Mouse (Mus musculus) right cerebral cortex, adult 18-20 months (tissue): ENCODE measurements around the gene Hivep1.

Source experiments
- DNase-seq: peaks from one replicate; pipeline ENCODE4 v3.0.0; 2022; ENCODE audit warnings: mixed read lengths

Gene Hivep1

GRCm38 (mm10) chr13:42113601-42114000, 61.8 kb downstream of the Hivep1 start:
- DNase-seq, result no peak

GRCm38 (mm10) chr13:42116301-42116700, 64.5 kb downstream of the Hivep1 start:
- no peak for DNase-seq

- DNase-seq, result no peak
These were observed 67.2 kb downstream of the Hivep1 start for GRCm38 (mm10) chr13:42119062-42119461.

- no peak for DNase-seq
These were observed 69.4 kb downstream of the Hivep1 start for GRCm38 (mm10) chr13:42121106-42121776.

- DNase-seq, result no peak
These were observed 70.2 kb downstream of the Hivep1 start for GRCm38 (mm10) chr13:42121777-42122682.

GRCm38 (mm10) chr13:42144627-42145026, 92.8 kb downstream of the Hivep1 start:
- DNase-seq, result no peak

- no peak for DNase-seq
These were observed 97.7 kb downstream of the Hivep1 start for GRCm38 (mm10) chr13:42149328-42150071.

GRCm38 (mm10) chr13:42150072-42150450, 98.2 kb downstream of the Hivep1 start:
- DNase-seq, result no peak

- no peak for DNase-seq
These were observed 98.8 kb downstream of the Hivep1 start for GRCm38 (mm10) chr13:42150462-42151127.

DNA sequence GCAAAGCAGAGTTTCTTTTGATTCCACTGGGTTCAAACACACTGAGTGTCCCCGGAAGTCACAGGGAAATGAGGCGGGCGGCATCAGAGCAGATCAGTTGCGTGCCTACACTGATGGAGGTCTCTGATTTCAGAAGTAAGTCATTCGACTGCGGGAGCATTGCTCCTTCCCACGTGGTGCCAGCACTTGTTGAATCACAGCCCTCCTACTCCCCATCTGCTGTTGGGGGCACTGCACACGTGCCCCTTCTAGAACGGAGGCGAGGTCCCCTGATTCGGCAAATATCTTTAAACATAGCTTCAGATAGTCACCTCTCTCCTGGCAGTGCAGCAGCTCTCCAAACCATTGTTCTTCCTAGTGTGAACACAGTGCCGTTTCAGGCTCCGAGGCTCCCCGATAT, 106.4 kb downstream of the Hivep1 start:
- DNase-seq, result peak; percentile 46

GRCm38 (mm10) chr13:42159416-42160185, 107.8 kb downstream of the Hivep1 start:
- no peak for DNase-seq

GRCm38 (mm10) chr13:42170802-42171201, 119.0 kb downstream of the Hivep1 start:
- DNase-seq, result no peak

DNA sequence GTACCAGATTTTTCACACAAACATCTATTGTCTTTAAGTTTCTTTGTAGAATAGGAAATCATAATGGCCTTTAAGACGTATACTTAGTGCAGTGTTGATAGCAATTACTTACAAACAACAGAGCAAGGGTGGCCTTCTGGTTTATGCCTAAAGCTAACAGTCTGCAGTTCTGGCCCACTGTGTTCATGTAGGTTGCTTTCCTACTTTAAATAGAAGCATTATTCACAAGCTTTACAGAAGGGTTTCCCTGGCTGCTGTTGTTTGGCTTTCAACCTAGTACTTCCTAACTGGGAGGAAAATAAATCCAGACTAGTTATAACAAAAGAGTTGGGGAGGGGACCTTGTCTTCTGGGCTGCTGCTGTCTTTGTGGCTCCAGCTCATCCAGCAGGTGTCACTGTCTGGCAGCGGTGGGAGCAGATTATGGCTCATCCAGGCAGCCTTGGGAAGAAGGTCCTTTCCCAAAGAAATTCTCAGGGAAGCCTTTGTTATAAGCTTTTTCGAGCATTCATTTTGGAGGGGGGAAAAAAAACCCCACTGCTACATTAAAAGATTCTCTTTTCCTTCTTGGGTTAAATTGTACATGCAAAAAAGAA, 123.1 kb downstream of the Hivep1 start:
- DNase-seq, result peak; percentile 47

- no peak for DNase-seq
These were observed 130.8 kb downstream of the Hivep1 start for GRCm38 (mm10) chr13:42182635-42183034.

DNA sequence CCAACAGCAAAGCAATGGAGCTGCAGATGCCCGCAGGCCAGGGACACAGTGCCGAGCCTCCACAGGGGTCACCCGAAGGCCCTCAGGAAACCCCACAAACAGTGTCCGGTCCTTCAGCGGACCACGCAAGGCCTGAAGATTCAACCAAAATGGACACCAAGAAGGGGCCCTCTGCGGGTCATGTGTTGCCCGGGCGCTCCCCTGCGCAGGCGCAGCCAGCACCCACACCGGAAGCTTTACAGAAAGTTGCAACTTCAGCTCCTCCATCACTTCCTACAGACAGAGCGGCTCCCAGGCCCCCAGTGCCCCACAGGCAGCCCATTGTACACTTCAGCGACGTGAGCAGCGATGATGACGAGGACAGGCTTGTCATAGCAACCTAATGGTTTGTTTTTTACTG, 132.3 kb downstream of the Hivep1 start:
- DNase-seq, result no peak

DNA sequence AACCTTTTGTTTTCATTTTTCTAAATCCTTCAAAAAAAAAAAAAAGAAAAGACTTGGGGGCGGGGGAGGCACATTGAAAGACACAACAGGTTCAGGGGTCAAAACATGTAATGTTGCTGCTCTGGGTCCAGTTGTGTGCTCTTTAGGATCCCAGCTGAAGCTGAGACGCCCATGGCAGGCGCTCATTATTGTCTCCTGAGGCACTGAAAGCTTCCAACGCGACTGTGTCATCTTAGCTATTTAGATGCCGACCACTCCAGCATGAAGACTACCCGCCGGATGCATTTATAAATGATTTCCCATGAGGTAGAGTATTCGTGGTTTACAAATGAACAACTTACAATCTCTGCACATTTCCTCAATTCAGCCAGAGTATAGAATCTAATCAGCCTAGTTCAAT, 141.2 kb downstream of the Hivep1 start:
- no peak for DNase-seq

DNA sequence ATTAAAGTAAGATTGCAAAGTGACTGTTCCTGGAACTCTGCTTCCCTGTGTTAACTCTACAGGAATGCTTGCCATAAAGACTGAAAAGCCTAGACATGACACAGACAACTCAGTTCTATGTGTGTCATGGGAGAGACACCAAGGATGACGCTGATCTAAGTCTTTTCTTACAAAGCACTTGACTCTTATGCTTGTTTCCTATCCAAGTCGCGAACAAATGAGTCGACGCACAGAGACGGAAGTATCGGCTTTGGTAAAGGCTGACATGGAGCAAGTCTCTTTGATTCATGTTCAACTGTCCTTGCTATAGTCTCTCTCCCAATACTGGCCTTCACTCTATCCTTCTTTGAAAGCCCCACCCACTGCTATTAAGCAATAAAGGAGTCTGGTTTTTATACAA, 143.8 kb downstream of the Hivep1 start:
- no peak for DNase-seq

- no peak for DNase-seq
These were observed 145.8 kb downstream of the Hivep1 start for GRCm38 (mm10) chr13:42197656-42198055.

GRCm38 (mm10) chr13:42213556-42213955, 161.7 kb downstream of the Hivep1 start:
- no peak for DNase-seq

DNA sequence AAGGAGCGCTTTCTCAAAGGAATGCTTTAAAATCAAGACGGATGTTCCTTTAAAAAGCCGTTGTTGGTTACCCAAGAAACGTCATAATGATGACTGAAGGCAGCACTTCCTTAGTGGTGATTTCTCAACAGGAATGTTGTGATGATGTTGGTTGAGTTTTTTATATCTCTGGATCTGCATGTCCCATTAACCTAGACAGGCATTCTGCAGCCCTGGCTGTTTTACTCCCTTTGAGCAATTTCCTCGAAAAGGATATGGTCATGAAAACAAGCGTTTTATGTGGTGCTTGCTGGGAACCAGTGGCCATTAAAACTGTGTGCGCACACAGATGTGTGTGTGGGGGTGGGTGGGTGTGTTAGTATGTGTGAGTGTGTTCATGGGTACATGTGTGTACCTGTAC, 170.6 kb downstream of the Hivep1 start:
- DNase-seq, result no peak

DNA sequence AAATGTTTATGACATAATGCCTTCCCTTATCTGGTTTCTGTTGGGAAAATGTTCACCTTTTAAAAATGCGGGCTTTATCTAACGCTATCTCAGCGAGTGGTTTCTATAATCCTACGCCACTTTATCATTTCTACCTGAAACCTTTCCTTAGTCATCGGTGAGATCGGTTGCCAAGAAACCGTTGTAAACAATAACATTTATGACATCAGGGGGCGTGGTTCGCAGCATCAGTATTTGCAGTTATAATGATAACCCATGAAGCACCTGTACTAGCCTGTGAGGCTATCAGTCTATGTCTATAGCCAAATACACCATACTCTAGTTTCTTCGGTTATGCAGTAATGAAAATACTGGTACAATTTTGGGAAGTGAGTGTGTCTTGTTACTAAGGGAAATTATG, 177.0 kb downstream of the Hivep1 start:
- no peak for DNase-seq
